Mouse (Mus musculus) frontal cortex, adult 2 months (tissue): ENCODE results near the gene Scube2. TPM values are rescaled to one million over a fixed set of nuclear protein-coding genes. Genes with fewer than 3 reads are reported as not detected.

ENCODE experiments used
- DNase-seq, 2 experiments: peaks; one replicate each; pipeline ENCODE4 v3.0.0; 2022; ENCODE audit warnings: low spot score in 1 of 2; ENCODE audit errors: extremely low spot score in 1 of 2
- polyA plus RNA-seq: library from polyadenylated mRNA; depleted of rRNA; stranded (reverse); fragments of >200 nt; gene quantifications from 2 replicates; pipeline ENCODE4 v1.2.3, GENCODE M21; 2012

Gene Scube2
- polyA plus RNA-seq, 1 experiment = 2.4 TPM

- DNase-seq = peak in 1 of 2 experiments; percentile 34
Measured at GRCm38 (mm10) chr7:109852752-109853212, 12.7 kb downstream of the Scube2 start.

- DNase-seq = peak; percentile 27 to 41
Measured at GRCm38 (mm10) chr7:109852017-109852416, 13.5 kb downstream of the Scube2 start.

GRCm38 (mm10) chr7:109850531-109850930 is 14.9 kb downstream of the Scube2 start:
- no peak for DNase-seq

- DNase-seq = no peak
Measured at GRCm38 (mm10) chr7:109849750-109850434, 15.6 kb downstream of the Scube2 start.

- DNase-seq = no peak
Measured at GRCm38 (mm10) chr7:109848867-109849733, 16.4 kb downstream of the Scube2 start.

GRCm38 (mm10) chr7:109844100-109844499 is 21.4 kb downstream of the Scube2 start:
- DNase-seq = no peak

GRCm38 (mm10) chr7:109841618-109842418 is 23.7 kb downstream of the Scube2 start:
- peak; percentile 13 to 41 for DNase-seq

- DNase-seq = no peak
Measured at GRCm38 (mm10) chr7:109841031-109841430, 24.4 kb downstream of the Scube2 start.

GRCm38 (mm10) chr7:109838613-109839012 is 26.9 kb downstream of the Scube2 start:
- no peak for DNase-seq

- DNase-seq = no peak
Measured at GRCm38 (mm10) chr7:109837651-109838050, 27.8 kb downstream of the Scube2 start.

- DNase-seq = no peak
Measured at GRCm38 (mm10) chr7:109834894-109835293, 30.6 kb downstream of the Scube2 start.

- no peak for DNase-seq
Measured at GRCm38 (mm10) chr7:109831376-109831775, 34.1 kb downstream of the Scube2 start.

- DNase-seq = no peak
Measured at GRCm38 (mm10) chr7:109826911-109827310, 38.6 kb downstream of the Scube2 start.

GRCm38 (mm10) chr7:109825293-109825692 is 40.2 kb downstream of the Scube2 start:
- DNase-seq = peak in 1 of 2 experiments; percentile 11

- no peak for DNase-seq
Measured at GRCm38 (mm10) chr7:109818600-109818999, 46.9 kb downstream of the Scube2 start.

- DNase-seq = no peak
Measured at GRCm38 (mm10) chr7:109817954-109818353, 47.5 kb downstream of the Scube2 start.

- no peak for DNase-seq
Measured at GRCm38 (mm10) chr7:109813330-109814140, 51.9 kb downstream of the Scube2 start.

GRCm38 (mm10) chr7:109807616-109808485 is 57.6 kb downstream of the Scube2 start:
- DNase-seq = no peak

- peak in 1 of 2 experiments; percentile 36 for DNase-seq
Measured at GRCm38 (mm10) chr7:109804843-109805242, 60.6 kb downstream of the Scube2 start.
